Mouse (Mus musculus) cerebellum, adult 9-10 months (tissue): ENCODE measurements at regions not wholly inside any gene's neighbourhood (a gene's known extent, or its start where the extent isn't known, plus 50 kb on each side); places are given as distances from the start of the nearest gene placed in this dataset.

Experiments
- DNase-seq: peaks from one replicate; pipeline ENCODE4 v3.0.0; 2022

- DNase-seq: no peak
Observed at GRCm38 (mm10) chr6:49641256-49641655, 181.3 kb upstream of the Npy start.

DNA sequence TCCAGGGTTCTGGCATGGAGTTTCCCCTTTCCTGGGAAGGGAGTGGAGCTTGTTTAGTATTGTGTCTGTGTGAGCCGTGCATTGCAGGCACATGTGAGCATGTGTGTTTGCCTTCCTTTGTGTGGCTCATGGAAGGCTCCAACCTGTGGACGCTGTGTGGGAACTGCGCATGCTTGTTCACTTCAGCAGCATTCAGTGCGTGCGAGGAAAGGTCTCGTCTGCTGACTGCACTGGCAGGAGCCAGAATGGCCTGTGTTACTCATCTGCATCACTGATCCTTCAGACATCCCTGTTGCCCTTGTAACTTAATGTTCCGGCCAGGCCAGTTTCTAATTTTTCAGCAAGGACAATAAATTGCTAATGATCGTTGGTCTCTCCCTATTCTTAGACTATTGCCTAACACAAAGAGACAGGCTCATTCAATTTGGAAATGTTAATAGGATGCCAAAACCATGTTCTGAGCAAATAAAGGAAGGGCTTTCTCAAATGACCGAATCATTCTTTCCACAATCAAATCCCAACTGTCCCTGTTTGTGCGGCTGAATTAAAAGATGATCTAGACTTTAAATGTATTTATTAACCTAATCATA is 167.9 kb upstream of the Npy start:
- DNase-seq: no peak

DNA sequence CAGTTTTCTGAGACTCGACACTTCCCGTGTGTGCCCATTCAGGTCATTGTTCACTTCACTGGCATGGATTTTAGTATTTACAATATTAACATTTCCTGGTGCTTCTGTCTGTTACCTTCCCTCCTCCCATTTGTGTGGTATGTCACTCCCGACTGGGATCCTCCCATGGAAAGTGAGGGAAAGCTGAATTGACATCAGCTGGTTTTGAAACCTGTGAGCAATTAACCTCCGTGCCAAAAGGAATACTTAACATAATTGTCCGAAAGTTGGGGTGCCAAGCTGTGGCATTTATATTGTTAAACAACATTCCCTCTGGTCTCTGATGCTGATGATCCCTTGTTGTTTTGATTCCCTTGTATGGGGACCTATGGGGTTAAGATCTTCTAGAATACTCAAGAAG is 167.3 kb upstream of the Npy start:
- no peak for DNase-seq

- no peak for DNase-seq
Observed at GRCm38 (mm10) chr6:49656359-49657280, 165.9 kb upstream of the Npy start.

DNA sequence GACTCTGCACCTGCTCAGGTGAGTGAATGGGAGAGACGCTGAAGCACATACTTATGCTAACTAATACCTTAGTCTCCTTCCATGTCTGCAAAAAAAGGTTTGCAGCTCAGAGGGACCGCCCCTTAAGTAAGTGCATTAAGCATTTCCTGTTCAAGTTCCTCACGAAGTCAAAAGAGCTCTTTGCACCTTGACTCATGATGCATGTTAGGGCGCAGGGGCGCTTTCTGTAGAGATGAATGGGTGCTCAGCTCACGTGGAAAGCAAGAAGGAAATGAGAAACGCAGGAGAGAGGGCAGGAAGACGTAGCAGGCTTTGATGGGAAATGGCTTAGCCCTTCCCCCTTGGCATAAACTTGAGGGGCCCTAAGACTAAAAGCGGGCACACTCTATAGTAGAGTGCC is 164.5 kb upstream of the Npy start:
- DNase-seq: no peak

DNA sequence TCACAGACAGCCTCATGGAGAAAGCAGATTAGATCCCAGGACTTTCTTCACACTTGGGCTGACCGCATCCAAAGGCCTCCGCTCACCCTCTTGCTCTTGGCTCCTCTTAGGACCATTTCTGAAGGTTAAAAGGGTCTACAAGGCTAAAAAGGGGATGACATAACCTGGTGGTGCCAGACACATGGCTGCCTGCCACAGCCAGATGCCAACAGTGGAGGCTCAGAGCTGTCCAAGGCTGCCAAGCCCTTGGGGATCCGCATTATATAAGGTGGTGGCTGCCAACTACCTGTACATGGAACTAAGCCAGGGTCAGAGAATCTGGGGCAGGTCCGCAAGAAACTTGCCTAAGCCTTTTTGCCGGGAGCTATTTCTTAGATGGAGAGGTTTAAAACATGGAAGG is 151.5 kb upstream of the Npy start:
- peak; percentile 69 for DNase-seq

DNA sequence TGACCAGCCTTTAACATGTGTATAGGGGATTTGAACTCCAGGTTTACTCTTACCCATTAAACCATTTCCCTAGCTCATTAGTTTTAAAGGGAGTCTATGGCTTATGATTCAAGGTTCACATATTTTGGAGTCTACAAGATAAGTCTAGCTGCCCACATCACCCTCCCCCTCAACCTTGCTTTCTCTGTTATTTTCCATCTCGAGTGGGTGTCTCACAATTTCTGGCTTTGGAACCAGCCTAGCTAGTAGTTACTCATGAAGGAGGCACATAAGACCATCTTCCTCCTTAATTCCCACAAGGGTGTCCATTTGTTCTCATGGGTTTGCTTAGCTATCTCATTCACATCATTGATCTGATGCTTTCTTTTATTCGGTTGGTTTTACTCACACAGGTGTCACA is 150.6 kb upstream of the Npy start:
- no peak for DNase-seq

GRCm38 (mm10) chr6:49686776-49687175 is 135.7 kb upstream of the Npy start:
- DNase-seq: no peak

GRCm38 (mm10) chr6:49692032-49692539 is 130.4 kb upstream of the Npy start:
- no peak for DNase-seq

DNA sequence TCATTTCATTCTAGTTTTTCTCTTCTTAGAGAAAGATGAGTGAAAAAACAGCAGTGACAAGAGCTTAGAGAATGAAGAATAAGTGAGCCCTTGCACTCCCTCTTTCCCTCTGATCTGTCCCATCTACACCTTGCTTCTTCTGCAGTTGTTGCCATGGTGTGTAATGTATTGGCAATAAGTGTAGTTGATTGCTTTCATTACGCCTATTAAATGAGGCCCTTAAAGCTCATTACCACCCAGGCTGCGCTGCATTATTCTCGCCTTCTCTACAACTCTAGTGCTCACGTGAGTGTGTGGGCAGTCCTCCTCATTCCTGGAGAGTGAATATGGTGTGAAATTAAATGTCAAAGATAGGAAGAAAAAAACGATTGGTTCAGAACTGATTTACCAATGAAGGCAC is 127.7 kb upstream of the Npy start:
- DNase-seq: no peak

DNA sequence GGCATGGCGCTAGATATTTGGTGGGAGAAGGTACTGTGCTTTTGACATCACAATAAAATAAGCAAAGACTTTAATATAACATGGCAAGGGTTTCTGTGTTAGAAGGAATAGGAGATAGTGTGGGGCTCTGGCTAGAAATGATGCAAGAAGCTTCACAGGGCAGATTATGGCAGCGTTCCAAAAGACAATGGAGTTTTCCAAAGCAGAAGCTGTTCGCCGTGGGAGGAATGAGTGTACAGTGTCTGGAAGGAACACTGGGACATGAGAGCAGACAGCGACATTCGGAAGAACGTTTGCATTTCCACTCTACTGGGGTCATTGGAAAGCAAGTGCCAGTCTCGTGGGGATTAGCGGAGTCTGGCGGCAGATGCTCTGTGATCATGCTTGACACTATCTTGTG is 125.5 kb upstream of the Npy start:
- DNase-seq: no peak

DNA sequence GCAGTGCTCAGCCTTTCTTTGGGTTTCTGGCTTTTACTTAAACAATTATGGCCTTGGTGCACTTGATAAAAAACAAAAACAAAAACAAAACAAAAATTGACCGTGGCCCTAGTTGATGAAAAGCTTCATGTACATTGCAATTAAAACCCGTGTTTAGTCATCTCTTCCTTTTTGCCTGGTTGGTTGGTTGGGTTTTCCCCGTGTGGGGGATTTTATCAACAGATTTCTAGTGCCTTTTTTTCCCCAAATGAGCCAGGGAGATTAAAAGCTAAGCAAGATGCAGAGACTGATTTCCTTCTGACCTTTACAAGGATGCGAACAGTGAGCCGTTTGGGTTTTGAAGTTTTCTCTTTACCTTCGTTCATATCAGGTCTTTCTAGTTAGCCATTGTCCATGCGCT is 121.1 kb upstream of the Npy start:
- DNase-seq: no peak

- DNase-seq: no peak
Observed at GRCm38 (mm10) chr6:49712980-49713379, 109.5 kb upstream of the Npy start.

GRCm38 (mm10) chr6:49716520-49716919 is 106.0 kb upstream of the Npy start:
- no peak for DNase-seq

DNA sequence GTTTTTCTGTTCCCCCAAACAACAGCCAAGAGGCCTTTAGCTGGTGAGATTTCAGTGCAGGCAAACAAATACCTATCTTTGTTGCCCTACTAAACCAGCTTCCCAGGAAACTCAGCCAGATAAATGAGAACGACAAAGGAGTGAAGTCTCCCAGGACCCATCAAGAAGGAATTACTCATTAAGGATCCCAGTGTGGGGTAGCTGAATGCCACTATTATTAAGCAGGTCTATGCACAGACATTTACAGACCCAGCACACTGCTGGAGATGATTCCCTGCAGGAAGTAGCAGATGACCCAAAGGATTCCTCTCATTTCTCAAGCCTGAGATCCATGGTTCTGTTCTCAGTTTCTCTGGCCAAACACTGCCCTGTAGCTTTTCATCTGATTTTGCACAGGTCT is 105.6 kb upstream of the Npy start:
- no peak for DNase-seq

- peak; percentile 34 for DNase-seq
Observed at GRCm38 (mm10) chr6:49733191-49733590, 89.3 kb upstream of the Npy start.

GRCm38 (mm10) chr6:49743157-49743556 is 79.4 kb upstream of the Npy start:
- no peak for DNase-seq

DNA sequence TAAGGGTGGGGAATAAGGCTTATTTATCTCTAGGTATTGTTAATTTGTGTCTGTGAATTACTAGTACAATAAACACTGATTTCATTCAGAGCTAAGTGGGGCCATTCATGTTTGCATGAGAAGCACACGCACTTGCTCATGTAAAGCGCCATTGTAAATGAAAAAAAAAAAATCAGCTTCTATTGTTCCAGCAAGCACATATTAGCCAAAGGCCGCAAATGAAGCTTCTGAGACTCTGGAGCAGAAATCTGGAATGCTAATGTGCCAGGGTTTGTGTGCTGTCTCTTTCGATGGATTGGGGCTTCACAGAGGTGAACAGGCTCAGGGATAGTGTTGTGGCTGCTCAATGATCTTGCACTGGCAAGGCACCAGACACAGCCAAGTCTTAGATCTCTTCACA is 77.2 kb upstream of the Npy start:
- DNase-seq: no peak

- DNase-seq: peak; percentile 4
Observed at GRCm38 (mm10) chr6:49750544-49750943, 72.0 kb upstream of the Npy start.

DNA sequence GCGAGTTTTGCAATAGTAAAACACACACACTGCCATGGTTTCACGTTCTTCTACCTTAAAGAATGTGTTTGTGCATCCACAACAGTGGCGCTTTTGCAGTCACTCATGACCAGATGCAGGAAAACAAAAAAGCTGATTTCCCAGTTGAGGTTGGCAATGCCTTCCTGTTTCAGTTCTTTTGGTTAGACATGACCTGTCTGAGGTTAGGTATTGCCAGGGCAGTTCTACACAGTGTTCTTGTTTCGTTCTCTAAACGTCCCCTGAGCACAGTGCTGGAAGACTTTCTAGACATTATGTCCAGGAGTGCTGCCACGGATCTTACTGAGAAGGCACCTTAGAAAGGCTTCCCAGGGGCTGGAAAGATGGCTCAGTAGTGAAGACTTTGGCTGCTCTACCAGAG is 62.9 kb upstream of the Npy start:
- no peak for DNase-seq

DNA sequence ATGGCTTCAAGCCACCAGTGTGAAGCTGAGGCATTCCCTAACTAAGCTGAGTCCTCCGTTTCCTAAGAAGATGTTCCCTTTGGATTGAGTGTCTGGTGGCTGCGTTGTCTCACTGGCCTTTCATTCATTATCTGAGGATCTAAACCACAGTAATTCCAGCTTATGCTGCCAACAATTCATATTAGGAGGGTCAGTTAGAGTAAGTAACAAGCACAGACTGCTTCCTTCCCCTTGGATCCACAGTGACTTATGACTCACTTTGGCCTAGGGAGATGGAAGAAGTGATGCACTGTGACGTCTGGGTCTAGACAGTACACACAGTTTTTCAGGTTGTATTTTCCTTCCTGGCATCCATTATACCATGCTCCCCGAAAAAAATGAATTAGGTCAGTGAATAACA is 57.8 kb upstream of the Npy start:
- no peak for DNase-seq

GRCm38 (mm10) chr6:49769904-49770720 is 52.4 kb upstream of the Npy start:
- no peak for DNase-seq
